Mouse (Mus musculus) forebrain, embryonic 12.5 days (tissue): ENCODE data around the gene Tepp. TPM values are rescaled to one million over a fixed set of nuclear protein-coding genes. Genes with fewer than 3 reads are reported as not detected.

Source experiments
- ATAC-seq: fragments of 200-750 bp; cut with Nextera tagmentation; 2 replicates; pipeline ENCODE4 v1.8.0; 2017; ENCODE audit warnings: moderate TSS enrichment; ENCODE audit not compliant: low FRiP score
- H3K27ac ChIP-seq: fragments of 300-500 bp; sonication (generic); 2 replicates; pipeline ENCODE4 v1.5.1; 2016; ENCODE audit warnings: mild to moderate bottlenecking
- H3K27me3 ChIP-seq: fragments of 300-500 bp; sonication (generic); 2 replicates; pipeline ENCODE4 v1.6.1; 2016; ENCODE audit warnings: mild to moderate bottlenecking
- H3K36me3 ChIP-seq: fragments of 300-500 bp; sonication (generic); replicated peaks from 2 replicates; pipeline ENCODE4 v1.6.1; 2016; ENCODE audit warnings: mild to moderate bottlenecking
- H3K4me1 ChIP-seq: fragments of 300-500 bp; sonication (generic); 2 replicates; pipeline ENCODE4 v1.6.1; 2016
- H3K4me2 ChIP-seq: fragments of 300-500 bp; sonication (generic); 2 replicates; pipeline ENCODE4 v1.6.1; 2016; ENCODE audit warnings: mild to moderate bottlenecking, moderate library complexity
- H3K4me3 ChIP-seq: fragments of 300-500 bp; sonication (generic); replicated peaks from 2 replicates; pipeline ENCODE4 v1.5.1; 2016; ENCODE audit warnings: mild to moderate bottlenecking
- H3K9ac ChIP-seq: fragments of 300-500 bp; sonication (generic); 2 replicates; pipeline ENCODE4 v1.6.1; 2016; ENCODE audit warnings: mild to moderate bottlenecking
- H3K9me3 ChIP-seq: fragments of 300-500 bp; sonication (generic); 2 replicates; pipeline ENCODE4 v1.6.1; 2016
- WGBS: fragments of 180-500 bp; shearing (Covaris S2); methylation state at CpG from one replicate; pipeline ENCODE4 v1.1.7; 2016; 5-methylcytosine and 5-hydroxymethylcytosine counted together
- polyA plus RNA-seq: library from polyadenylated mRNA; unstranded; fragments of >200 nt; fragmentation: Nextera tagmentation; extraction: Ambion mirVana; gene quantifications from 2 replicates; pipeline ENCODE4 v1.2.1, GENCODE M21; 2016

Gene Tepp
- polyA plus RNA-seq, 1 experiment from 2014 or later: not detected

DNA sequence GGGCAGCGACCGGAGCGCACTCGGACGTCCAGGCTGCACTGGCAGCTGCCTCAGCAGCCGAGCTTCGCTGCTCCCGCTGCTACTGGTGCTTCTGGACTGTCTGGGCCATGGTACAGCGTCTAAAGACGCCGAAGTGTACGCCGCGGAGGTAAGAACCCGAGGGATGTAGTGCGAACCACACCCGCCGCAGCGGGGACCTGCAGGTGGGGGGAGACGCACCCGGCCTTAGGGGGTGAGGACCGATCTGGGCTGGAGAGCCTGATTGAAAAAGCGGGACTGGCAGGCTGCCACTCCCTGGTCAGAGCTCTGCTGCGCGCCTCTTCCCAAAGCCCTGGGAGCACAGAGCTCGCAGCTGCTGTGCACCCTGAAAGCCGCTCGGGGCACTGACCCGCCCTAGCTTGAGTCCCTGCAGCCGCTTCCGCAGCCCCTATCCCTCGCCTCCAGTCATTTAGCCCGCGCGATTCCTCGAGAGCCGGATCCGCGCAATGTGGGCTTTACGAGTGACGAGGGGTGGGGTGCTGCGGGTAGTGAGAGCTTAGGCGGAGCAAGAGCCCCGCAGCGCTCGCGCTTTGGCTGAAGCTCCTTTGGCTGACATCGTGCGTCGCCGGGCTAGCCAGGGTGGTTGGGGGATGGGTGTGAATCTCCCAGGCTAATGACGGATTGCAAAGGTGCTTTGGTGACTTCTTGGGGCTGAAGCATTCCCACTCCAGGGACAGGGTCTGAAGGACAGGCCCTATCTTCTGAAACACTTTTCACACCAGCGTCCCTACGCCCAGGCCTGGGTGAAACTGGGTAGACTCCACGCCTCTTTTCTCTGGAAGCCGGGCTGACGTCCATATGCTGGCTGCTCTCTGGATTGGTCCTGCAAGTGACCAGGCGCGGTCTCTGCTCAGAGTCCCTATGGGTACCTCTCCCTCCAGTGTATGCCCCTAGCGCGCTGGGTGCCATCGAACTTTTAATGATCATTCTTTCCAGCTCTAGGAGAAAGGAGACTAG lies 42.8 kb downstream of the Tepp start:
- Histone ChIP-seq H3K9ac (peak overlapping the region; percentile 89), H3K27me3 (0 out of 2 replicates have a peak, but pooled peaks cover 4% of the 10 kb centered on the region), H3K27ac (peak overlapping the region; percentile 90), H3K4me3 (peak overlapping the region; percentile 83), H3K4me1 (peaks cover 36% of the 10 kb centered on the region), H3K4me2 (peak overlapping the region; percentile 94), H3K9me3 (no peaks in the 10 kb centered on the region), H3K36me3 (no peaks in the 10 kb centered on the region)
- under 1% methylated on average over 62 of the region's 62 CpGs for WGBS
- ATAC-seq: peak; percentile 52

GRCm38 (mm10) chr8:95354606-95355005 lies 44.2 kb downstream of the Tepp start:
- Histone ChIP-seq H3K36me3 (no peaks in the 10 kb centered on the region), H3K27ac (no peak overlapping the region), H3K27me3 (0 out of 2 replicates have a peak, but pooled peaks cover 4% of the 10 kb centered on the region), H3K4me3 (no peak overlapping the region), H3K4me2 (no peak overlapping the region), H3K4me1 (peaks cover 45% of the 10 kb centered on the region), H3K9me3 (no peaks in the 10 kb centered on the region), H3K9ac (no peak overlapping the region)
- 90% methylated on average over 2 of the region's 2 CpGs for WGBS
- ATAC-seq: no peak

GRCm38 (mm10) chr8:95358550-95359411 lies 48.4 kb downstream of the Tepp start:
- no peak overlapping the region for H3K4me3 ChIP-seq
- H3K27me3 ChIP-seq: no peaks in the 10 kb centered on the region
- peak overlapping the region; percentile 36; the same call in 1 of the 2 replicates for H3K27ac ChIP-seq
- H3K36me3 ChIP-seq: no peaks in the 10 kb centered on the region
- H3K9me3 ChIP-seq: no peaks in the 10 kb centered on the region
- ATAC-seq: no peak
- 64% methylated on average over 8 of the region's 8 CpGs for WGBS
- peak overlapping the region; percentile 4; the same call in 1 of the 2 replicates for H3K9ac ChIP-seq
- H3K4me2 ChIP-seq: no peak overlapping the region
- peaks cover 46% of the 10 kb centered on the region for H3K4me1 ChIP-seq

DNA sequence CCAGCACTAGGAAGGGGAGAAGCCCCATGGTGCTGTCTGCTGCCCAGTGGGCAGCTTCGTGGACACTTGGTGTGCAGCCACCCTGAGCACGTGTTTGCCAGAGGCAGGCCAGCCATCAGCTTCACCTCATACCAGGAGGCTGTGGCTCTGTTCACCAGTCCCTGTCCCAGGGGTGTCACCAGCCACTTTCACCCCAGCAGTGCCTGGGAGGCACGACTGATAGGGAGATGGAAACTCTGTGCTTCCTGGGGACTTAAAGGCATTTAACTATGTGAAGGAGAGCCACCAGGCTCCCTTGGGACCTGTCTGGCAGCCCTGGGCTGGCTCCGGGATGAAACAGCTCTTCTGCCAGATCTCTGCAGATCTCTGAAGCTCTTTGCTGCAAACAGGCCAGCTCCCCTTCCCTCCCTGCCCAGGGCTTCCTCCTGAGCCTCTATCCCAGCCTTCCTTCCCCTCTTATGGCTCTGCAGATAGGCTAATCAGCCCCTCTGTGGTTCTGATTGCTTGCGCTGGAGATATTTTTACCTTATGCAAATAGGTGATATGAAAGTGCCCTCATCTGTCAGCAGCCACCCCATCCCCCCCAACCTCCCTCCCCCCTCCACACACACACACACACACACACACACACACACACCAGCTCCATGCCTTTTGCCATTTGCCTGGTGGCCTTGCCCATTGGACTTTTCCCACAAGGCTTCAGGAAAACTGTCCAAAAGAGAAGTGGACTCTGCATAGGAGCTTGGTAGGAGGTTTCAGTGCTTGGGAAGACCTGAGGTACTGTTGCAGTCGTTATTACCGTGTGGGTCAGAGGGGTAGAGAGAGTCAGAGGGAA lies 50.0 kb downstream of the Tepp start:
- Histone ChIP-seq H3K4me3 (no peak overlapping the region), H3K27ac (peak overlapping the region; percentile 62; the same call in 1 of the 2 replicates), H3K9ac (no peak overlapping the region), H3K36me3 (no peaks in the 10 kb centered on the region), H3K27me3 (no peaks in the 10 kb centered on the region), H3K9me3 (no peaks in the 10 kb centered on the region; the same call in 1 of the 2 replicates), H3K4me2 (no peak overlapping the region), H3K4me1 (peaks cover 35% of the 10 kb centered on the region)
- no peak for ATAC-seq
- 53% methylated on average over 7 of the region's 7 CpGs for WGBS

DNA sequence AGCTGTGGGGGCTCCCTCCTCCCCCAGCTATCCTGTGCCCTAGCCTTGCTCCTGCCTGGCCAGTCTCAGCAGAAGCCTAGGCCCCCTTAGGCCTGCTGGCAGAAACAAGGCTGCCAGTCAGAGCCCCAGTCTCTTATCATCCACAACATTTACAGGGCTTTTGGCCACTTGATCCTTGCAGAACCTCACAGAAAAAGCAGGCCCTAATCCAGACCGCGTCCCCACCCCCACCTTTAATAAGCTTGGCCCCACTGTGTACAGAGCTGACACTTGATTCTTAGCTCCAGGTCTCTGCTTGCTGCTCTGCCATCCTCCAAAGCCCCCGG lies 50.6 kb downstream of the Tepp start:
- no peak overlapping the region for H3K9ac ChIP-seq
- peaks cover under 1% of the 10 kb centered on the region; the same call in 1 of the 2 replicates for H3K36me3 ChIP-seq
- no peak overlapping the region for H3K4me3 ChIP-seq
- no peak overlapping the region for H3K27ac ChIP-seq
- ATAC-seq: no peak
- no peaks in the 10 kb centered on the region; the same call in 1 of the 2 replicates for H3K9me3 ChIP-seq
- 74% methylated on average over 3 of the region's 3 CpGs for WGBS
- H3K4me1 ChIP-seq: peaks cover 35% of the 10 kb centered on the region
- no peak overlapping the region for H3K4me2 ChIP-seq
- H3K27me3 ChIP-seq: no peaks in the 10 kb centered on the region

- no peak for ATAC-seq
- Histone ChIP-seq H3K27ac (no peak overlapping the region), H3K4me1 (peaks cover 35% of the 10 kb centered on the region), H3K9me3 (no peaks in the 10 kb centered on the region; the same call in 1 of the 2 replicates), H3K9ac (no peak overlapping the region), H3K27me3 (no peaks in the 10 kb centered on the region), H3K4me2 (no peak overlapping the region), H3K36me3 (peaks cover 5% of the 10 kb centered on the region; the same call in 1 of the 2 replicates), H3K4me3 (no peak overlapping the region)
- 78% methylated on average over 6 of the region's 6 CpGs for WGBS
Measured at GRCm38 (mm10) chr8:95362272-95362671, 51.9 kb downstream of the Tepp start.

- H3K9ac ChIP-seq: no peak overlapping the region
- no peaks in the 10 kb centered on the region for H3K27me3 ChIP-seq
- H3K9me3 ChIP-seq: no peaks in the 10 kb centered on the region; the same call in 1 of the 2 replicates
- H3K36me3 ChIP-seq: peaks cover 18% of the 10 kb centered on the region
- 97% methylated on average over 2 of the region's 2 CpGs for WGBS
- no peak overlapping the region for H3K4me3 ChIP-seq
- H3K4me2 ChIP-seq: no peak overlapping the region
- ATAC-seq: no peak
- no peak overlapping the region for H3K27ac ChIP-seq
- peaks cover 26% of the 10 kb centered on the region for H3K4me1 ChIP-seq
Measured at GRCm38 (mm10) chr8:95363849-95364248, 53.5 kb downstream of the Tepp start.

GRCm38 (mm10) chr8:95369581-95370326 lies 59.4 kb downstream of the Tepp start:
- no peak overlapping the region for H3K4me2 ChIP-seq
- H3K9ac ChIP-seq: no peak overlapping the region
- H3K36me3 ChIP-seq: peaks cover 67% of the 10 kb centered on the region
- no peaks in the 10 kb centered on the region for H3K9me3 ChIP-seq
- H3K4me1 ChIP-seq: no peaks in the 10 kb centered on the region; the same call in 1 of the 2 replicates
- H3K27me3 ChIP-seq: no peaks in the 10 kb centered on the region
- H3K4me3 ChIP-seq: no peak overlapping the region
- WGBS: 55% methylated on average over 20 of the region's 20 CpGs
- no peak for ATAC-seq
- H3K27ac ChIP-seq: no peak overlapping the region

DNA sequence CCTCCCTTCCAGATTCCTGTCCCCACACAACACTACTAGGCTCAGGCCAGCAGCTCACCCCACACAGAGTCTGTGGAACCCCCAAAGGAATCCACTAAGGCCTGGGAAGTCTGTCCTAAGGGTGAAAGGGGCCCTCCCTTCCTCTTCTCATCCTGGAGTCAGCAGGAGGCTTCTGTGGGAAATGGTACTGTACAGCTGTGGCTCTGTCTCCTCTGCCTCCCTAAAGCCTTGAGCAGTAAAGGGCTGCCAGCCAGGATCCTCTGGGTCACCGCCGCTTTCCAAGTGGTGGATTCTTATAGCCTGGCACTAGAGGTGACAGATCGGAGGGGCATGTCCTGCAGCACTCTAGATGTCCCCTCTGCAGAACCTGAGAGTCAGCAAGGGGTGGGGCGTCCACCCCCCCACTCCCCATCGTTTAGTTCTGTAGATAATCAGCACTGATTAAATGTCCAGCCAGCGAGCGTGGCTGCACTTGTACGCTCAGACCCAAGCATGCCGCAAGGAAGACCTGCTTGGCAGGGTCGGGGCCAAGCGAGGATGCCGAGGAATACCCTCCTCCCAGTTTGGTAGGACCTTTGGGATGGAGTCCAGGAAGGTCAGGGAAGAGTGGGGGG lies 63.1 kb downstream of the Tepp start:
- Histone ChIP-seq H3K36me3 (peaks cover 51% of the 10 kb centered on the region), H3K27ac (no peak overlapping the region), H3K9ac (no peak overlapping the region), H3K4me1 (no peaks in the 10 kb centered on the region; the same call in 1 of the 2 replicates), H3K4me2 (no peak overlapping the region), H3K4me3 (no peak overlapping the region), H3K9me3 (no peaks in the 10 kb centered on the region), H3K27me3 (no peaks in the 10 kb centered on the region)
- 85% methylated on average over 12 of the region's 12 CpGs for WGBS
- ATAC-seq: no peak

GRCm38 (mm10) chr8:95374429-95374828 lies 64.1 kb downstream of the Tepp start:
- Histone ChIP-seq H3K36me3 (peaks cover 42% of the 10 kb centered on the region), H3K27me3 (no peaks in the 10 kb centered on the region), H3K4me3 (no peak overlapping the region), H3K9me3 (no peaks in the 10 kb centered on the region), H3K9ac (no peak overlapping the region), H3K4me2 (no peak overlapping the region), H3K27ac (no peak overlapping the region), H3K4me1 (no peaks in the 10 kb centered on the region; the same call in 1 of the 2 replicates)
- WGBS: 86% methylated on average over 3 of the region's 3 CpGs
- no peak for ATAC-seq
